In the genomic region with DNA sequence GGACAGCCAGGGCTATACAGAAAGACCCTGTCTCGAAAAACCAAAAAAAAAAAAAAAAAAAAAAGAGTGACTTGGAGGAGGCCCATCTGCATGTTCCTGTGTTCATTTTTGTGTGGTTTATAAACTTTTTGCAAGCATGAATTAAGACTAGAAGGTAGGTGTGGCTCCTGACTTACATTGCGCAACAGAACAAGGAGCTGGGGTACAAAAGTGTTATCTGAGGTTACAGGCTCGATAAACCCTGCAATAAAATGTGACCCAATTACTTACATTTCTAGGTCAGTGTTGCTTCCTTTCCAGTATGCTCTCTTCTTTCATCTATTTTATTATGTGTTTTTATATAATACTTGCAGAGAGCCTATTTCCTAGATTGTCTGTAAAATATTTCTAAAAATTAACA, we compare ENCODE assay signal across 28 mouse cellular contexts.
A peak's percentile ranks its signal among the peaks of the same experiment; 100 is the strongest.
DNase-seq lines count a peak whose midpoint lies in the region; ATAC-seq and TF ChIP-seq lines count a peak whose summit lies in the region.
"Had no signal": no experiment of that assay in that cellular context is flagged by ENCODE, and none has a peak within 500 bp of the region (broad histone marks: within the 10 kb centered on the region; RNA-seq: fewer than 3 reads in every experiment).

No protein-coding gene starts in this region.

- no peaks in the 10 kb centered on the region for H3K27me3 ChIP-seq in intestine, embryonic 15.5 days (replicated peaks)
- H3K27me3 ChIP-seq in intestine, postnatal 0 days (replicated peaks; ENCODE audit: control insufficient read depth, insufficient read depth, low read length) = no peaks in the 10 kb centered on the region
- no peaks in the 10 kb centered on the region for H3K27me3 ChIP-seq in intestine, embryonic 16.5 days (replicated peaks; ENCODE audit: control insufficient read depth, insufficient read depth, low read length)
- H3K27me3 ChIP-seq: CH12.LX; embryonic facial prominence, embryonic 13.5 days; embryonic facial prominence, embryonic 15.5 days; forebrain, embryonic 13.5 days; forebrain, embryonic 15.5 days; Patski had no signal

- no peak overlapping the region for H3K27ac ChIP-seq in intestine, embryonic 15.5 days
- H3K27ac ChIP-seq in intestine, postnatal 0 days (ENCODE audit: low read depth, low read length) = no peak overlapping the region
- no peak overlapping the region for H3K27ac ChIP-seq in intestine, embryonic 16.5 days (ENCODE audit: low read length)
- H3K27ac ChIP-seq: embryonic facial prominence, embryonic 13.5 days; embryonic facial prominence, embryonic 15.5 days; forebrain, embryonic 10.5 days; forebrain, embryonic 13.5 days; forebrain, embryonic 15.5 days had no signal

- H3K4me1 ChIP-seq in intestine, embryonic 15.5 days (replicated peaks) = no peaks in the 10 kb centered on the region
- H3K4me1 ChIP-seq in intestine, postnatal 0 days (replicated peaks; ENCODE audit: control insufficient read depth, insufficient read depth, low read length) = no peaks in the 10 kb centered on the region
- no peaks in the 10 kb centered on the region for H3K4me1 ChIP-seq in intestine, embryonic 16.5 days (ENCODE audit: control insufficient read depth, insufficient read depth, low read length)
- H3K4me1 ChIP-seq: embryonic facial prominence, embryonic 13.5 days; embryonic facial prominence, embryonic 15.5 days; forebrain, embryonic 10.5 days; forebrain, embryonic 13.5 days; forebrain, embryonic 15.5 days had no signal

- TF ChIP-seq CTCF in intestine, postnatal 0 days (IDR thresholded peaks at IDR 0.05; ENCODE audit: low read depth) = no peak

- H3K9ac ChIP-seq in intestine, embryonic 15.5 days = no peak overlapping the region
- no peak overlapping the region for H3K9ac ChIP-seq in intestine, postnatal 0 days (ENCODE audit: low read depth, low read length)
- H3K9ac ChIP-seq in intestine, embryonic 16.5 days (ENCODE audit: low read depth, low read length) = no peak overlapping the region
- H3K9ac ChIP-seq: embryonic facial prominence, embryonic 13.5 days; embryonic facial prominence, embryonic 15.5 days; forebrain, embryonic 13.5 days; forebrain, embryonic 15.5 days had no signal

- WGBS in intestine, embryonic 15.5 days = 58% methylated on average over 3 of the region's 3 CpGs
- 57% methylated on average over 3 of the region's 3 CpGs for whole genome bisulfite sequencing in intestine, postnatal 0 days
- 80% methylated on average over 3 of the region's 3 CpGs for WGBS in intestine, embryonic 16.5 days

- ATAC-seq in intestine, embryonic 15.5 days = peak; percentile 90
- ATAC-seq in intestine, postnatal 0 days = no peak
- ATAC-seq in common myeloid progenitor, adult 5-6 weeks (replicated peaks; ENCODE audit: low read depth, poor library complexity, severe bottlenecking) = 0 out of 2 replicates have a peak, but pooled peaks have one; percentile 25
- peak; percentile 94 for ATAC-seq in intestine, embryonic 16.5 days
- 0 out of 2 replicates have a peak, but pooled peaks have one; percentile 17 for ATAC-seq in megakaryocyte progenitor cell, adult 5-6 weeks (replicated peaks; ENCODE audit: poor library complexity)
- ATAC-seq in megakaryocyte-erythroid progenitor cell, adult 5-6 weeks (replicated peaks; ENCODE audit: low FRiP score, low TSS enrichment, poor library complexity, severe bottlenecking) = no peak
- ATAC-seq: activated CD4-positive, CD25-positive, alpha-beta regulatory T cell, adult 4 months; CD4-positive, CD25-positive, alpha-beta regulatory T cell, adult 4 months; forebrain, embryonic 13.5 days; forebrain, embryonic 15.5 days; Patski had no signal

- H3K4me3 ChIP-seq in intestine, embryonic 15.5 days (replicated peaks) = no peak overlapping the region
- no peak overlapping the region for H3K4me3 ChIP-seq in intestine, postnatal 0 days (ENCODE audit: low read depth, low read length)
- H3K4me3 ChIP-seq in intestine, embryonic 16.5 days (ENCODE audit: low read length) = no peak overlapping the region
- H3K4me3 ChIP-seq: embryonic facial prominence, embryonic 13.5 days; embryonic facial prominence, embryonic 15.5 days; erythroblast, embryonic 14.5 days; forebrain, embryonic 10.5 days; forebrain, embryonic 13.5 days; forebrain, embryonic 15.5 days had no signal

- H3K9me3 ChIP-seq in intestine, embryonic 15.5 days = no peaks in the 10 kb centered on the region
- H3K9me3 ChIP-seq in intestine, postnatal 0 days (ENCODE audit: control insufficient read depth) = no peaks in the 10 kb centered on the region
- no peaks in the 10 kb centered on the region for H3K9me3 ChIP-seq in intestine, embryonic 16.5 days (ENCODE audit: control insufficient read depth, low read length)
- H3K9me3 ChIP-seq: embryonic facial prominence, embryonic 13.5 days; embryonic facial prominence, embryonic 15.5 days; forebrain, embryonic 10.5 days; forebrain, embryonic 13.5 days; forebrain, embryonic 15.5 days; G1E had no signal

- H3K4me2 ChIP-seq in intestine, embryonic 15.5 days (replicated peaks) = no peak overlapping the region
- H3K4me2 ChIP-seq in intestine, postnatal 0 days (replicated peaks; ENCODE audit: low read depth) = no peak overlapping the region
- H3K4me2 ChIP-seq in intestine, embryonic 16.5 days (ENCODE audit: low read depth, low read length) = no peak overlapping the region
- H3K4me2 ChIP-seq: embryonic facial prominence, embryonic 13.5 days; embryonic facial prominence, embryonic 15.5 days; forebrain, embryonic 13.5 days; forebrain, embryonic 15.5 days had no signal

- DNase-seq in frontal cortex, postnatal 25 days (ENCODE audit: low spot score in 2 of 2) = no peak
- DNase-seq: adrenal gland, adult 8-10 months; adrenal gland, postnatal 14 days; adrenal gland, postnatal 36 days; B cell, adult 2 months; cerebellum, adult 11-12 months; cerebellum, adult 2 months; cerebellum, adult 9-10 months; cerebellum, postnatal 10 days; cerebellum, postnatal 25 days; embryo, embryonic 11 days had no signal

- no peaks in the 10 kb centered on the region for H3K36me3 ChIP-seq in intestine, embryonic 15.5 days
- no peaks in the 10 kb centered on the region for H3K36me3 ChIP-seq in intestine, postnatal 0 days (ENCODE audit: control insufficient read depth, insufficient read depth)
- H3K36me3 ChIP-seq in intestine, embryonic 16.5 days (ENCODE audit: control insufficient read depth, insufficient read depth, low read length) = no peaks in the 10 kb centered on the region
- H3K36me3 ChIP-seq: embryonic facial prominence, embryonic 13.5 days; embryonic facial prominence, embryonic 15.5 days; forebrain, embryonic 10.5 days; forebrain, embryonic 15.5 days; G1E had no signal

Comparison
In these comparisons a context has a peak if more than half of its experiments do, and no peak if none do; other contexts are left out.
1. ATAC-seq: peak in intestine, embryonic 15.5 days (single experiment), common myeloid progenitor, adult 5-6 weeks (single experiment), intestine, embryonic 16.5 days (single experiment) and megakaryocyte progenitor cell, adult 5-6 weeks (single experiment); none in intestine, postnatal 0 days (single experiment) and megakaryocyte-erythroid progenitor cell, adult 5-6 weeks (single experiment).